Mouse (Mus musculus) cortical plate, adult 2 months (tissue): ENCODE data around the gene Spink8. TPM values are rescaled to one million over a fixed set of nuclear protein-coding genes. Genes with fewer than 3 reads are reported as not detected.

Experiments used
- H3K27ac ChIP-seq: fragments of 200-500 bp; 2 replicates; pipeline ENCODE4 v1.5.1; 2012; ENCODE audit warnings: low read length, control low read depth, inconsistent platforms; ENCODE audit not compliant: insufficient read depth
- H3K4me1 ChIP-seq: fragments of 200-500 bp; 2 replicates; pipeline ENCODE4 v1.6.1; 2011; ENCODE audit warnings: low read length; ENCODE audit not compliant: control insufficient read depth, insufficient read depth
- H3K4me3 ChIP-seq: fragments of 200-500 bp; 2 replicates; pipeline ENCODE4 v1.5.1; 2011; ENCODE audit warnings: mild to moderate bottlenecking, low read length, control low read depth; ENCODE audit not compliant: insufficient read depth
- CTCF ChIP-seq: fragments of 200-500 bp; IDR thresholded peaks from 2 replicates; pipeline ENCODE4 v1.5.1; 2011; ENCODE audit warnings: mild to moderate bottlenecking, control low read depth, low read length; ENCODE audit not compliant: insufficient read depth; ENCODE audit errors: extremely low read depth
- POLR2A ChIP-seq: fragments of 200-500 bp; IDR thresholded peaks from 2 replicates; pipeline ENCODE4 v1.6.1; 2011; ENCODE audit warnings: mild to moderate bottlenecking, low read length, control low read depth; ENCODE audit not compliant: insufficient read depth; ENCODE audit errors: extremely low read depth
- polyA plus RNA-seq: library from polyadenylated mRNA; depleted of rRNA; stranded (reverse); fragments of >200 nt; gene quantifications from 2 replicates; pipeline ENCODE4 v1.2.3, GENCODE M21; 2012; rRNA removed

The Spink8 gene
- polyA plus RNA-seq, 1 experiment: 1.1 TPM

DNA sequence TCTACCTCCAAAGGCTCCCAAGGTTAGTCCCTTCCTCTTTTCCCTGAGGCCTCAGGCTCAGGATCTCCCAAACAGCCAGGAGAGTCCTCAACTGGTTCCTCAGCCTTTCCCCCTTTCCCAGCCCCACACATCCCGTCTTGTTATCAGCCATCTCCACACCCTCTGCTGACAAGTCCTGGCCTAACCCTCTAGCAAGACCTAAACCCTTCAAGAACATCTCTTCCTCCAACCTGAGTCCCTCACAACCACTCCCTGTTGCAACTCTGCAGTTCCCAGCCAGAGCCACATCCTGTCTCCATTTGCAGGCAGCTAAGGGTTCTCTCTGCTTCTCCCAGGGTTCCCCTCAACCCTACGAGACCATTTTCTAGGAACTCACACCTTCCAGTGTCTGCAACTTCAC is 54.1 kb downstream of the Spink8 start:
- Histone ChIP-seq H3K4me1 (no peaks in the 10 kb centered on the region), H3K4me3 (no peak overlapping the region), H3K27ac (no peak overlapping the region)
- no peak for TF ChIP-seq CTCF
- no peak for TF ChIP-seq POLR2A

DNA sequence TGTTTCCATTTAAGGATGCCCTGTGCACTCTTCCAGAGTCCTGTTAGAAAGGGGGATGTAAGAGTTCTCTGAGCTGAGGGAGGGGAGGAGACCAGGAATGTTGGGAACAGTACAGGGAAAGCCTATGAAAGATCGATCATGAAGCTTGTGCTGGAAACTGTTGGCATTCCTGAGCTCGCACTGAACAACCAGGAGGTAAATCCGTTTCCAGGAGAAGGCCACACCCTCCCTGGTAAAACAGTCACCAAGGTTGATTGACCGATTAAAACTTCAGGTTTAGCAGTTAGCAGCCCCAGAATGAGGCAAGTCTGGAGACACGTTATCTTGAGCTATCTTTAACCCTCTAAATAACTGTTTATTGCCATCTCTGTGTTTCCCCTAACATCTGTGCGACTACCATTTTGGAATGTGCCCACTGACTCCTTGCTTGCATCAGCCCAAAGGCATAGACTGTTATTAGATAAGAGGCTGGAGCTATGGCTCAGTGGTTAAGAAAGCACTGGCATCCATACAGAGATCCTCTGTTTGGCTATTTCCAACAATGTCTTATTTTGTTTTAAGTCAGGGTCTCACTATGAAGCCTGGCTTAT is 59.0 kb downstream of the Spink8 start:
- H3K27ac ChIP-seq: no peak overlapping the region
- no peaks in the 10 kb centered on the region for H3K4me1 ChIP-seq
- no peak overlapping the region for H3K4me3 ChIP-seq
- TF ChIP-seq POLR2A (no peak), CTCF (no peak)

DNA sequence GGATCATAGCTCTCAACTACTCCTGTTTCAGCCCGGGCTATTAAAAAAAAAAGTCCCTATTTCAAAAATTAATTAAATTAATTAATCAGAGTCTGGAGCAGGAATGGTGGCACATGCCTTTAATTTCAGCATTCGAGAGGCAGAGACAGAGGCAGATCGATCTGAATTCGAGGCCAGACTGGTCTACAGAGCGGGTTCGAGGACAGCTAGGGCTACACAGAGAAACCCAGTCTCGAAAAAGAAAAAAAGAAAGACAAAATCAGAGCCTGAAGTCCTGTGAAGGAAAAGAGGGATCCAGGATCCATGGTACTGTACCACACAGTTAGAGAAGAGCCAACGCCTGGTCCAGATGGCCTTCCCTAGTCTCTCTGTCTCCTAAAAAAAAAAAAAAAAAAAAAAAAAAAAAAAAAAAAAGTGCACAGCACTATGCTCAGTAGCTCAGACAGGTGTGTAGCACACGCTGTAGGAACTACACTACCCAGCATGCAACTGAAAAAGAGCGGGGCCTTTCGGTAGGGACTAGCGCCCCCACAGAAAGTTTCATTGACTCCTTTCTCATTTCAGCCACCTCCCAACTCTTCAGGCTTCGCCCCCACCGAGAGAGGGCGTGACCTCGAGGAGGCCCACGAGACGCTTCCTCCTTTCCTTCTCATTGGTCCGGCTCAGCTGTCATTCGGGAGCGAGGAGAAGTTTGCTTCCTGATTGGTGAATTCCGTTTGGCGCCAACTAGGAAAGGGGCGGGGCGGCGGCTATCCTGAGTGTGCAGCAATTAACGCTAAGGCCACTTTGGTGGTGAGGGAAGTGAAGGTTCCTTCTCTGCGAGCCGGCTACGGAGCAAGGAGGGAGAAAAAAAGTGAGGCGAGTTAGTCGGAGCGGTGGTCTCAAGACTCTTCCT is 63.0 kb downstream of the Spink8 start, which contains the start of gene Cdc25a:
Gene Cdc25a, plus strand, starts transcription at position 783 of the 895 bp plus-strand sequence.
- TF ChIP-seq CTCF: no peak
- TF ChIP-seq POLR2A: no peak
- H3K4me3 ChIP-seq: peak within 1 kb of the TSS; percentile 60
- no peak within 1 kb of the TSS for H3K27ac ChIP-seq
- no peaks in the 10 kb centered on the region for H3K4me1 ChIP-seq

DNA sequence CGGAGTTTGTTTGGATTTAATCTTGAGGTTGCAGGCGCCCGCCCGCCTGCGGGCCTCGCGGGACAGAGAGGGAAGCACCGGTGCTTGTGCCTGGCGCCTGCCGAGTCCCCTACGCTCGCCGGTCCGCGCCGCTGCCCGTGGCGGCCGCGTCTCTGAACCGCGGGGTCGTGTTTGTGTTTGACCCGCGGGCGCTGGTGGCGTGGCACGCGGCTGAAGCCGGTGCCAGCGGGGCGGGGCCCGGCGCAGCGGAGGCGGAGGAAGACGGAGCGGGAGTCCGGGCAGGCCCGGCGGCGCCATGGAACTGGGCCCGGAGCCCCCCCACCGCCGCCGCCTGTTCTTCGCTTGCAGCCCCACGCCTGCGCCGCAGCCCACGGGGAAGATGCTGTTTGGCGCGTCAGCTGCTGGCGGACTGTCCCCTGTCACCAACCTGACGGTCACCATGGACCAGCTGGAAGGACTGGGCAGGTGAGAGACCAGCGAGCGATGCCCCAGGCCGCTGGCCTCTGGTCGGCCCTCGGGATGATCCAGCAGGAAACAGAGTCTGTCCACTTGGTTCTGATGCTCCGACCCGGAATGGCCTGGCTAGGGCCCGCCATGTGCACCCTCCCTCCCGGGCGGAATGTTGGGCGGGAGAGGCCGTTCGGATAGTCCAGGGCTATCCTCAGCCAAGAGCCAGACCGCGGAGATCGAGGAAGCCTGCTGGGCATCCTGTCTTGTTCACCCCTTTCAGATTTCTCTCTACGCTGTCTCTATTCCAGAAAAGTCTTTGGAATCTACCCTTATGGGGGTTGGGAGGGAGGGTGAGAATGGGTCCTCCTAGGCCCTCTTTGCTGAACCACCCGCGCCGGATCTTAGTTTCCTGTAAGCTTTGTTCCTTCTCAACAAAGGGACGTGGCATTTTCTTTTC is 63.9 kb downstream of the Spink8 start:
- peak overlapping the region; percentile 60 for H3K4me3 ChIP-seq
- no peak overlapping the region for H3K27ac ChIP-seq
- H3K4me1 ChIP-seq: no peaks in the 10 kb centered on the region
- TF ChIP-seq CTCF (no peak), POLR2A (no peak)

Other genes with a start within 250 kb of the Spink8 start
- gene Fbxw15, start 244.0 kb upstream of the Spink8 start, polyA plus RNA-seq: not detected in 2 replicates
- gene Fbxw24, start 186.2 kb upstream of the Spink8 start, polyA plus RNA-seq: not detected in 2 replicates
- gene Fbxw25, start 147.6 kb upstream of the Spink8 start, polyA plus RNA-seq: not detected in 2 replicates
- not detected in 2 replicates for gene Fbxw18, start 109.6 kb upstream of the Spink8 start, polyA plus RNA-seq
- gene Fbxw26, start 66.2 kb upstream of the Spink8 start, polyA plus RNA-seq: not detected in 2 replicates
- 0.42 TPM in 1 of 2 replicates, not detected in the other for gene Fbxw27, start 21.6 kb upstream of the Spink8 start, polyA plus RNA-seq
- gene Nme6, start 20.5 kb downstream of the Spink8 start, polyA plus RNA-seq: 13.6 and 14.9 TPM in 2 replicates
- gene Camp, start 37.3 kb downstream of the Spink8 start, polyA plus RNA-seq: 0.21 TPM in 1 of 2 replicates, not detected in the other
- 3.0 and 3.7 TPM in 2 replicates for gene Cdc25a, start 63.3 kb downstream of the Spink8 start, polyA plus RNA-seq
- 337 and 346 TPM in 2 replicates for gene Map4, start 119.2 kb downstream of the Spink8 start, polyA plus RNA-seq